Mouse (Mus musculus) frontal cortex, adult 2 months (tissue): ENCODE data around the gene Mettl7a3. TPM values are rescaled to one million over a fixed set of nuclear protein-coding genes. Genes with fewer than 3 reads are reported as not detected.
A peak's percentile ranks its signal among the peaks of the same experiment; 100 is the strongest.
"Not testable (repeated sequence)": the region's sequence is repeated elsewhere in the genome, so short reads cannot be mapped to it uniquely, and the experiment has no call there.

Experiments
- DNase-seq, 2 experiments: peaks; one replicate each; pipeline ENCODE4 v3.0.0; 2022; ENCODE audit warnings: low spot score in 1 of 2; ENCODE audit errors: extremely low spot score in 1 of 2
- polyA plus RNA-seq: library from polyadenylated mRNA; depleted of rRNA; stranded (reverse); fragments of >200 nt; gene quantifications from 2 replicates; pipeline ENCODE4 v1.2.3, GENCODE M21; 2012

Gene Mettl7a3
- polyA plus RNA-seq, 1 experiment: 0.44 TPM

GRCm38 (mm10) chr15:100328089-100328488, 6.6 kb upstream of the Mettl7a3 start:
- not testable (repeated sequence) for DNase-seq

- not testable (repeated sequence) for DNase-seq
Observed at GRCm38 (mm10) chr15:100329336-100329735, 5.4 kb upstream of the Mettl7a3 start.

- no peak for DNase-seq
Observed at GRCm38 (mm10) chr15:100330739-100331138, 4.0 kb upstream of the Mettl7a3 start.

GRCm38 (mm10) chr15:100332077-100332961, 2.4 kb upstream of the Mettl7a3 start:
- not testable (repeated sequence) for DNase-seq

GRCm38 (mm10) chr15:100337328-100337727, 2.6 kb downstream of the Mettl7a3 start:
- DNase-seq: not testable (repeated sequence)

- DNase-seq: peak in 1 of 2 experiments; percentile 66
Observed at GRCm38 (mm10) chr15:100337847-100338246, 3.1 kb downstream of the Mettl7a3 start.

GRCm38 (mm10) chr15:100341314-100341980, 6.7 kb downstream of the Mettl7a3 start:
- not testable (repeated sequence) for DNase-seq

- no peak for DNase-seq
Observed at GRCm38 (mm10) chr15:100345484-100345883, 10.8 kb downstream of the Mettl7a3 start.

GRCm38 (mm10) chr15:100346761-100347160, 12.0 kb downstream of the Mettl7a3 start:
- no peak for DNase-seq

- no peak for DNase-seq
Observed at GRCm38 (mm10) chr15:100349496-100349895, 14.8 kb downstream of the Mettl7a3 start.

GRCm38 (mm10) chr15:100351501-100352060, 16.9 kb downstream of the Mettl7a3 start:
- DNase-seq: no peak

- DNase-seq: no peak
Observed at GRCm38 (mm10) chr15:100352711-100353250, 18.1 kb downstream of the Mettl7a3 start, which contains the start of the genes Methig1 and Mettl7a2. Methig1 (plus strand) TSS chr15:100353149. Mettl7a2 (plus strand) TSS chr15:100353200.

GRCm38 (mm10) chr15:100353399-100353798, 18.7 kb downstream of the Mettl7a3 start:
- not testable (repeated sequence) for DNase-seq

GRCm38 (mm10) chr15:100355876-100356275, 21.1 kb downstream of the Mettl7a3 start:
- no peak for DNase-seq

GRCm38 (mm10) chr15:100364242-100364641, 29.5 kb downstream of the Mettl7a3 start, which contains the start of gene Higd1c:
Higd1c (plus strand) TSS chr15:100364542.
- DNase-seq: no peak

- not testable (repeated sequence) for DNase-seq
Observed at GRCm38 (mm10) chr15:100365967-100366366, 31.2 kb downstream of the Mettl7a3 start.

GRCm38 (mm10) chr15:100367119-100367518, 32.4 kb downstream of the Mettl7a3 start:
- no peak for DNase-seq

GRCm38 (mm10) chr15:100375066-100375465, 40.3 kb downstream of the Mettl7a3 start:
- DNase-seq: peak; percentile 40 to 90

- DNase-seq: peak in 1 of 2 experiments; percentile 17
Observed at GRCm38 (mm10) chr15:100377847-100378505, 43.2 kb downstream of the Mettl7a3 start.

- no peak for DNase-seq
Observed at GRCm38 (mm10) chr15:100379658-100380057, 44.9 kb downstream of the Mettl7a3 start.
